Mouse (Mus musculus) stomach, embryonic 16.5 days (tissue): Measurements from ENCODE around the gene Mapk13. TPM values are rescaled to one million over a fixed set of nuclear protein-coding genes. Genes with fewer than 3 reads are reported as not detected.

Experiments used
- ATAC-seq: fragments of 200-750 bp; cut with Nextera tagmentation; 2 replicates; pipeline ENCODE4 v1.8.0; 2017; ENCODE audit warnings: moderate number of reproducible peaks, moderate TSS enrichment; ENCODE audit not compliant: insufficient read depth, low FRiP score
- H3K27ac ChIP-seq: fragments of 300-500 bp; sonication (generic); 2 replicates; pipeline ENCODE4 v1.5.1; 2014; ENCODE audit warnings: low read length
- H3K27me3 ChIP-seq: fragments of 300-500 bp; sonication (generic); 2 replicates; pipeline ENCODE4 v1.6.1; 2014; ENCODE audit warnings: low read length, control low read depth, mixed read lengths; ENCODE audit not compliant: control insufficient read depth, insufficient read depth
- H3K36me3 ChIP-seq: fragments of 300-500 bp; sonication (generic); 2 replicates; pipeline ENCODE4 v1.6.1; 2014; ENCODE audit warnings: low read length; ENCODE audit not compliant: control insufficient read depth, insufficient read depth
- H3K4me1 ChIP-seq: fragments of 300-500 bp; sonication (generic); 2 replicates; pipeline ENCODE4 v1.6.1; 2014; ENCODE audit warnings: low read length, control low read depth, mixed read lengths; ENCODE audit not compliant: control insufficient read depth, insufficient read depth
- H3K4me2 ChIP-seq: fragments of 300-500 bp; sonication (generic); 2 replicates; pipeline ENCODE4 v1.6.1; 2014; ENCODE audit warnings: low read depth, low read length, mixed read lengths
- H3K4me3 ChIP-seq: fragments of 300-500 bp; sonication (generic); replicated peaks from 2 replicates; pipeline ENCODE4 v1.5.1; 2014; ENCODE audit warnings: mild to moderate bottlenecking, low read length
- H3K9ac ChIP-seq: fragments of 300-500 bp; sonication (generic); 2 replicates; pipeline ENCODE4 v1.6.1; 2014; ENCODE audit warnings: low read length
- H3K9me3 ChIP-seq: fragments of 300-500 bp; sonication (generic); replicated peaks from 2 replicates; pipeline ENCODE4 v1.6.1; 2016; ENCODE audit warnings: low read length, control low read depth; ENCODE audit not compliant: control insufficient read depth
- WGBS: fragments of 180-500 bp; shearing (Covaris S2); extraction: QIAGEN DNeasy Blood & Tissue Kit; methylation state at CpG from one replicate; pipeline ENCODE4 v1.1.7; 2014; 5-methylcytosine and 5-hydroxymethylcytosine counted together
- polyA plus RNA-seq: library from polyadenylated mRNA; unstranded; fragments of >200 nt; fragmentation: Nextera tagmentation; extraction: Ambion mirVana; gene quantifications from 2 replicates; pipeline ENCODE4 v1.2.1, GENCODE M21; 2015

The Mapk13 gene
- polyA plus RNA-seq, 1 experiment from 2014 or later, result 116 TPM

- H3K4me3 ChIP-seq, result peak overlapping the region; percentile 75
- ATAC-seq, result peak; percentile 98
- H3K9me3 ChIP-seq, result no peaks in the 10 kb centered on the region
- peak overlapping the region; percentile 87 for H3K4me2 ChIP-seq
- H3K27ac ChIP-seq, result peak overlapping the region; percentile 96
- WGBS, result under 1% methylated on average over 42 of the region's 42 CpGs
- H3K4me1 ChIP-seq, result peaks cover 21% of the 10 kb centered on the region
- H3K9ac ChIP-seq, result peak overlapping the region; percentile 99
- no peaks in the 10 kb centered on the region for H3K27me3 ChIP-seq
- peaks cover 8% of the 10 kb centered on the region; the same call in 1 of the 2 replicates for H3K36me3 ChIP-seq
These were observed 32.4 kb downstream of the Mapk13 start for GRCm38 (mm10) chr17:28801474-28802005.

DNA sequence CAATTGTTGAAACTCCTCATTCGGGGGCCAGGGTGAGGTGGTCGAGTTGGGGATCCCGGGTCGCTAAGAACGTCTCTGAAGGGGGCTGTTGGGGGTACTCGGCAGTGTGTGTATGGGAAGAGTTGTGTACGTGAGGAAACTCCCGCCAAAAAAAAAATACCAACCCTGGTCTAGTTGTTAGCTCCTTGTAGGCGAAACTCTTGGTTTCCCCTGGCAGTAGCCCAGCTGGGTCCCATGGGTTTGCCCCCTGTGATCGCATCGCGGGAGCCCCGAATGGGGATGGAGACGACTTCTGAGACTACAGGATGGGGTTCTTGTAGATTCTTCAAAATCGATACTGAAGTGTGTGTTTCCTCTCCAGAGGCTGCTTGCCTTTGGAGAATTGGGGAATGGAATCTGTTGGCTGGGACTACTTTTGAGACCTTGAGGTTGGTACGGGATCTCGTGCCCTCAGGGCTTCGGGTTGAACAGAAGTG lies 32.9 kb downstream of the Mapk13 start:
- peaks cover 12% of the 10 kb centered on the region; the same call in 1 of the 2 replicates for H3K36me3 ChIP-seq
- WGBS, result 1% methylated on average over 18 of the region's 18 CpGs
- no peaks in the 10 kb centered on the region for H3K9me3 ChIP-seq
- H3K4me1 ChIP-seq, result peaks cover 21% of the 10 kb centered on the region
- no peaks in the 10 kb centered on the region for H3K27me3 ChIP-seq
- H3K4me3 ChIP-seq, result peak overlapping the region; percentile 75
- 0 out of 2 replicates have a peak overlapping the region, but pooled peaks have one; percentile 17 for H3K27ac ChIP-seq
- peak overlapping the region; percentile 99 for H3K9ac ChIP-seq
- no peak for ATAC-seq
- H3K4me2 ChIP-seq, result peak overlapping the region; percentile 87

DNA sequence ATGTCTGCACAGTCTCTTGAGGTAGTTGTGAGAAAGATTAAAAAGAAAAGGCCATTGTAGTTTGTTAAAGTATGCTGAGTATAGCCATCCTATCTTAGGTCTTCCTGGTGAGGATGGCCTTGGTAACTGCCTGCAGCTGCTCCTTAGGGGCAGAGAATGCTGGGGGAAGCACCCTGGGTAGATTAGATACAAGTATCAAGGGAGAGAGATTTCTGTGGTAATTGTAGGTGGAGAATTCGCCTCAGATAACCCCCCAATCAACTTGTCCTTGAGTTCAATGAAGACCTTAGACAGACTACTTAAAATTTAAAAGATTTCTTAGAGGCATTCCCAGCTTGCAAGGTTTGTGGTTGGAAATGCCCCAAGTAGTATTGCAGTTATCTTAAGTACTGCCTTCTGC lies 34.2 kb downstream of the Mapk13 start:
- H3K4me1 ChIP-seq, result peaks cover 21% of the 10 kb centered on the region
- H3K4me3 ChIP-seq, result no peak overlapping the region
- H3K4me2 ChIP-seq, result no peak overlapping the region
- WGBS, result 82% methylated on average over 1 of the region's 1 CpGs
- ATAC-seq, result no peak
- 0 out of 2 replicates have a peak overlapping the region, but pooled peaks have one; percentile 14 for H3K9ac ChIP-seq
- H3K27me3 ChIP-seq, result no peaks in the 10 kb centered on the region
- H3K9me3 ChIP-seq, result no peaks in the 10 kb centered on the region
- H3K36me3 ChIP-seq, result peaks cover 16% of the 10 kb centered on the region; the same call in 1 of the 2 replicates
- H3K27ac ChIP-seq, result no peak overlapping the region

GRCm38 (mm10) chr17:28804973-28805372 lies 35.9 kb downstream of the Mapk13 start:
- ATAC-seq, result no peak
- Histone ChIP-seq H3K9me3 (no peaks in the 10 kb centered on the region), H3K4me2 (no peak overlapping the region), H3K9ac (no peak overlapping the region), H3K4me1 (peaks cover 12% of the 10 kb centered on the region; the same call in 1 of the 2 replicates), H3K36me3 (peaks cover 16% of the 10 kb centered on the region; the same call in 1 of the 2 replicates), H3K4me3 (no peak overlapping the region), H3K27me3 (no peaks in the 10 kb centered on the region), H3K27ac (no peak overlapping the region)
- 90% methylated on average over 6 of the region's 6 CpGs for WGBS

- H3K4me2 ChIP-seq, result no peak overlapping the region
- peaks cover 8% of the 10 kb centered on the region; the same call in 1 of the 2 replicates for H3K4me1 ChIP-seq
- no peaks in the 10 kb centered on the region for H3K27me3 ChIP-seq
- H3K27ac ChIP-seq, result no peak overlapping the region
- ATAC-seq, result no peak
- H3K9ac ChIP-seq, result no peak overlapping the region
- peaks cover 16% of the 10 kb centered on the region; the same call in 1 of the 2 replicates for H3K36me3 ChIP-seq
- WGBS, result 95% methylated on average over 19 of the region's 19 CpGs
- H3K9me3 ChIP-seq, result no peaks in the 10 kb centered on the region
- H3K4me3 ChIP-seq, result no peak overlapping the region
These were observed 37.7 kb downstream of the Mapk13 start for GRCm38 (mm10) chr17:28806770-28807169.

DNA sequence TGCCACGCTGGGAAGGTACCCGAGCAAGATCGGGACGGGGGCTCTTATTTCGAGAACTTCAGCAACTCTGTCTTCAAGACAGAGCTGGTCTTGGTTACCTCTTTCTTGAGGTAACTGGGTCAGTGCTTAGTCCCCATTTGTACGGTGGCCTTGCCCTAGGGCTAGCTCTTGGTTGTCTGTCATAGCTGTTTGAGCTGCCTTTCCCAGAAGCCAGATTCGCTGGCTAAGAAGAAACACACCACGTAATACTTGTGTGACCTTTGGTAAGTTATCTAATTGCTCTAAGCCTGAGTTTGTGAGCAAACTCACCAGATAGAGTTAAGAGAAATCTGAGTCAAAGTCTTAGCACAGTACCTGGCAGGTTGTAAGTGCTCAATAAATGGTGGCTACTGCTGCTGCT lies 39.6 kb downstream of the Mapk13 start:
- ATAC-seq, result no peak
- Histone ChIP-seq H3K4me3 (no peak overlapping the region), H3K27ac (no peak overlapping the region), H3K4me1 (no peaks in the 10 kb centered on the region), H3K9ac (no peak overlapping the region), H3K4me2 (no peak overlapping the region), H3K36me3 (peaks cover 23% of the 10 kb centered on the region; the same call in 1 of the 2 replicates), H3K27me3 (no peaks in the 10 kb centered on the region), H3K9me3 (no peaks in the 10 kb centered on the region)
- WGBS, result 92% methylated on average over 8 of the region's 8 CpGs

DNA sequence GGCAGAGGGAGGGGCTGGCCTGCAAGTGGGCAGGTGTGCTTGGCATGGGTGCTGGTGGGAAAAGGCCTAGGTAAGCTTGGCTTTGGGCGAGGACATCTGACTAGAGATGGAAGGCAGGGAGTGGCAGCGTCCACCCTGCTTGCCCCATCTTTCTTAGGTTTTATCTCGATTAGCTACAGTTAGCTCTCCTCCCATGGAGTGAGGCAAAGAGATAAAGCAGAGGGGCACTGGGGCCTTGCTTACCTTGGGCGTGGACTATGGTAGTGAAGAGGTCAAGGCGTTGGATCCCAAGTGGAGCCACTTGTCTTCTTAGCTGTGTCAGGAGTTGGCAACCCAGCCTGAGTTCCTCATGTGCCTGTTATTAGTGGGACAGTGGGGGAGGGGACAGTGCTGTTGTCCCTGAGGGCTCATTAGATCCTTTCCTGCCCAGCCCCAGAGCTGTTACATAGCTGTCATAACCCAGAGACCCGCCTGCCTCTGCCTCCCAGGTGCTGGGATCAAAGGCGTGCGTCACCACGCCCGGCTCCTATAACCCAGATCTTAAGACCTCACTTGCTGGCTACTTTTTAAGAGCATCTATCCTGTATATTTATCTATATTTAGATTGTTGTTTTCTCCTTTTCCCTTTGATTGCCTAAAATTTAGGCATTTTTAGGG lies 40.2 kb downstream of the Mapk13 start:
- Histone ChIP-seq H3K36me3 (peaks cover 23% of the 10 kb centered on the region; the same call in 1 of the 2 replicates), H3K4me3 (no peak overlapping the region), H3K27ac (no peak overlapping the region), H3K9ac (no peak overlapping the region), H3K4me1 (no peaks in the 10 kb centered on the region), H3K9me3 (no peaks in the 10 kb centered on the region), H3K27me3 (no peaks in the 10 kb centered on the region), H3K4me2 (no peak overlapping the region)
- WGBS, result 82% methylated on average over 10 of the region's 10 CpGs
- peak; percentile 54; the same call in 1 of the 2 replicates for ATAC-seq

GRCm38 (mm10) chr17:28812345-28812744 lies 43.2 kb downstream of the Mapk13 start:
- 87% methylated on average over 10 of the region's 10 CpGs for WGBS
- Histone ChIP-seq H3K9ac (no peak overlapping the region), H3K27me3 (no peaks in the 10 kb centered on the region), H3K9me3 (no peaks in the 10 kb centered on the region), H3K36me3 (peaks cover 12% of the 10 kb centered on the region), H3K4me3 (no peak overlapping the region), H3K4me1 (no peaks in the 10 kb centered on the region), H3K27ac (no peak overlapping the region), H3K4me2 (no peak overlapping the region)
- ATAC-seq, result no peak; the same call in 1 of the 2 replicates

DNA sequence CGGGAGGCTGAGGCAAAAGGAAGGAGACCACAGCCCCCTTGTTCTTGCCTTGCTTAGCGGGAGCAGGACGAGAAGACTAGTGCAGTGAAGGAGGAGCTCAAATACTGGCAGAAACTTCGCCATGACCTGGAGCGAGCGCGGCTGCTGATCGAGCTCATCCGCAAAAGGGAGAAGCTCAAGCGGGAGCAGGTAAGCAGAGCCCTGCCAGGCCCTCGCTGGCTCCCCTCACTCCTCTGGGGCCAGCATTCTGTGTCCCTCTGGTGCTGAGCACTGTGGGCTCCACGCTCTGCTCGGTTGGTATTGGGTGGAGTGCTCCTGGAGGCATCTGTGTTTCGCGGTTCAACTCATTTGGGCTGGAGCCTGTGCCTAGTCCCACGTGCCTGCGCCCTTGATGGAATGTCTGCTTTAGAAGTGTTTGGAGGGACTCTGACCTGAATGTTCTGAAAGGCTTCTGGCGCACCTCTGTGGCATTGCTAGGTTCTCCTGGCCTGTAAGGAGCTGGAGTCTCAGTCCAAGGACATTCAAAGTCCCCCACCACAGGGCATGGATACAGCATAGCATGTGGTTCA lies 45.5 kb downstream of the Mapk13 start:
- Histone ChIP-seq H3K4me1 (no peaks in the 10 kb centered on the region), H3K4me2 (no peak overlapping the region), H3K9me3 (no peaks in the 10 kb centered on the region), H3K27ac (no peak overlapping the region), H3K27me3 (no peaks in the 10 kb centered on the region), H3K9ac (no peak overlapping the region), H3K36me3 (peaks cover 31% of the 10 kb centered on the region), H3K4me3 (no peak overlapping the region)
- no peak for ATAC-seq
- WGBS, result 87% methylated on average over 18 of the region's 18 CpGs
